Mouse (Mus musculus): Measurements from ENCODE around the gene Ache. TPM values are rescaled to one million over a fixed set of nuclear protein-coding genes. Genes with fewer than 3 reads are reported as not detected.
"Not testable (repeated sequence)": the region's sequence is repeated elsewhere in the genome, so short reads cannot be mapped to it uniquely, and the experiment has no call there.

Ache gene
- 10 to 100 TPM; 63.8 to 67.6 TPM for total RNA-seq (2021)

DNA sequence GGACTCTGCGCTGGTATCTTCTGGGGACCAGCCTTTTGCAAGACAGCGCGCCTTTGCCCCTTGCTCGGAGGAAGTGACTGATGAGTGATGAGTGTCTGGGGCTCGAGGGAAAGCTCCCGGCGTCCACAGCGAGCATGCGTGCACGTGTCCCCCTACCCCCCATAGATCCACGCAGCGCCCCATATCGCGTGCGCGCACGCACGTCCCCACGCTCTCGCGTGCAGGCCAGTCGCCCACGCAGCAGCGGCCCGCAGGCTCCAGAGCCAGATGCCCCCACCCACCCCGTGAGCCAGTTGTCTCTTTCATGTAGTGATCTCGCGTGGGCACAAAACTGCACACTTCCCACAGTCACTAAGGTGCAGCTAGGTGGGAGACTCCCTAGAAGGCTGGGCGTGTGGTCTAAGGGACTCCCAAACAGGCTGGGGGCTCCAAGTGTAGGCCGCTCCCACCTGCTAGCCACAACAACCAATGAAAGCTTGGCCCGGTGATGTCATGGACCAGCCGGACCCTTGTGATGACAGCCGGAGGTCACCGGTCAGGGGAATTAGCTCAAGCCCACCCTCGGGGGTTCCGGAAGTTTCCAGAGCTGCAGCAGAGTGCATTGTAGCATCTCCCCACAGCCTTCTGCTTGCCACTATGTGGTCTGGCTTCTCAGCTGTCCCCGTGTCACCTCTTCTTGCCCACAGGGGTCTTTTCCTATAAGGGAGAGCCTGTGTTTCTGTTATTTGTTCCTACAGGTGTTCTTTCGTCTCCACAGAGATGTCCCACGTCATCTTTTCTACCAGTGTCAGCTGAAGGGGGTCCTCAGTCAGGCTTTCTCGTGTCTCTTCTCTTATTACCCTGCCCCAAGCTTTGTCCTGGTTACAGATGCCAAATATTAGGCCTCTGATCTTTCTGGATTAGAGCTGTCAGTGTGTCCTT, at the start of gene Ache:
Gene Ache, plus strand, starts transcription at position 488 of the 921 bp plus-strand sequence.
- peak; percentile 57 to 61 for DNase-seq (ENCODE audit: extremely low spot score in 1 of 2, low spot score in 1 of 2)

DNA sequence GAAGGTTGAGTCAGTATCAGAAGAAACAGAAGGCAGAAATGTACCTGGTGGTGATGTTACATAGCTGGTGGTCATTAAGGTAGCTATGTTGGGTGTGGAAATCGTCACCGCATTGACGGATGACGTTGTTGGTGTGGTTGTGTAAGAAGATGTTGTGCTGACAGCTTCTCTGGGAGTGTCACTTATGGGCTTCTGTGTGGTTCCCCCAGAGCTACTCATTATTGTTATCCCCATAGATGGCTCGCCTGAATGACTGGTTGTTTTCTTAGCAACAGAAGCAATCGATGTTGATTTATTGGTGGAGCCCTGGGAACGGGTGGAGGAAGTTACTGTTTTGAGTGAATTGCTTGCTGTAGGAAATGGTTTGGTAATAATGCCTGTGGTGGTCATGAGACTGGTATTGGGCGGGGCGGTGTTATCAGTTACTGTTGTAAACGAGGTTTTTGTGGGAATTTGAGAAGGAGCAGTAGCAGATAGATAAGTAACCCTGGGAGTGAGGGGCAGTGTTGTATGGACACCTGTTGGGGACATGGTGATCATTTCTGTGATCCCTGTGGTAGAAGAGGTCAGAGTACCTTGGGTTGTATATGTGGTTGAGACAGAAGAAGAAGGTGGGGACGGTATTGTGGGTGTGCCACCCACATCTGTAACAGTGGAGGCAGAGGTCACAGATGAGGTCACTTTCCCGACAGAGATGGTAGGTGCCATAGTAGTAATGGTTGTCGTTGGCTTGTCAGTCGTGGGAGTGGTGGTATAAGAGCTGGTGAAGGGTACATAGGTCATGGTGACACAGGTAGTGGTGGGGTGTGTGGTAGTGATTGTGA, 23.2 kb upstream of the Ache start:
- DNase-seq (ENCODE audit: extremely low spot score in 1 of 2, low spot score in 1 of 2), result no peak

DNA sequence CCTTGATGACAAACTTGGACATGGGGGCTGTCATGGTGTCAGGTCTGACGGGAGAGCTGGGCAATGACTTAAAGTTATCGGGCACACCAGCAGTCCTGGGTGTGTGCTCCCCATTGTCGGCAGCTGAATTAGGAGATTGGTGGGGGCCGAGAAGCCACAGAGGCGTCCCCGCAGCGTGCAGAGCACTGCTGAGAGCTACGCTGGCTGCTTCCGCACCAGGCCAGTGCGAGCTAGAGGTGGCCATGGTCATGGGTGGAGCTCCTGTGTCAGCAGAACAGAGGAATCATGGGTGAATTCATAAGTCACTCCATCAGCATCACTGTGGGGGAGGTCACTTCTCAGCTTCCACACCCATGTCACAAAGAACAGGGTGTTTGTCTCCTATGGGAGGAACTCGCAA, 22.5 kb upstream of the Ache start:
- DNase-seq (ENCODE audit: extremely low spot score in 1 of 2, low spot score in 1 of 2), result no peak

DNA sequence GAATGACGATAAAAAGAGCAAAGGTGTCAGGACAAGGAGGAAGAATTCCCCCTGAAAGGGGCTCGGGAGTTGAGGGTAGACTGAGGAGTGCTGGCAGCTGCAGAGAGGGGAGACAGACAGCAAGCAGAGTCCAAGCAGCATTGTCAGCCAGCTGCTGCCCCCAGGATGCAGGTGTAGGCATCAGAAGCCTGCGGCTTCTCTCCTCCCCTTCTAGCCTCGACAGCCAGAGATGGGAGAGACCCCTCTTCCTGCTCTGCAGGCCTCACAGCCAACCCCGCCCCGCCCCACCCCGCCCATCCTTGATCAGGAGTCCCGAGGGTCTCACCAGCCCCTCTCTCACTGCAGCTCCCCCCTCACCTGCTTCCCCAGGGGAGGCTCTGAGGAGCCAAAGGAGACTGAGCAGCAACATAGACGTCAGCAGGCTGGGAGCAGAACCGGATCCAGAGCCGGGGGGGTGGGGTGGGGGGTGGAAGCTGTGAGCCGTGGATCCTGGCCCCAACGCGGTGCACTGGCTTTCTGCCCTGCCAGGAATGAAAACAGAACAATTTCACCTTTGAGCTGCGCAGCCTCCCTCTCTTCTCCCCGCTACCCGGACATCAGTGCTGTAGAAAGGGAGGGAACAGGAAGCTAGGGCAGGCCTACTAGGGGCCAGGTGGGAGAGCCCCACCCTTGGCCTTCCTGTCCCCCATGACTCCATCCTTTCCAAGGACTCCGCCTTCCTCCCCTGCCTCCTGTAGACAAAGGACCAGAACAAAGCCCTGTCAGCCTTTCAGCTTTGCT, 19.0 kb upstream of the Ache start:
- DNase-seq (ENCODE audit: extremely low spot score in 1 of 2, low spot score in 1 of 2), result no peak

DNA sequence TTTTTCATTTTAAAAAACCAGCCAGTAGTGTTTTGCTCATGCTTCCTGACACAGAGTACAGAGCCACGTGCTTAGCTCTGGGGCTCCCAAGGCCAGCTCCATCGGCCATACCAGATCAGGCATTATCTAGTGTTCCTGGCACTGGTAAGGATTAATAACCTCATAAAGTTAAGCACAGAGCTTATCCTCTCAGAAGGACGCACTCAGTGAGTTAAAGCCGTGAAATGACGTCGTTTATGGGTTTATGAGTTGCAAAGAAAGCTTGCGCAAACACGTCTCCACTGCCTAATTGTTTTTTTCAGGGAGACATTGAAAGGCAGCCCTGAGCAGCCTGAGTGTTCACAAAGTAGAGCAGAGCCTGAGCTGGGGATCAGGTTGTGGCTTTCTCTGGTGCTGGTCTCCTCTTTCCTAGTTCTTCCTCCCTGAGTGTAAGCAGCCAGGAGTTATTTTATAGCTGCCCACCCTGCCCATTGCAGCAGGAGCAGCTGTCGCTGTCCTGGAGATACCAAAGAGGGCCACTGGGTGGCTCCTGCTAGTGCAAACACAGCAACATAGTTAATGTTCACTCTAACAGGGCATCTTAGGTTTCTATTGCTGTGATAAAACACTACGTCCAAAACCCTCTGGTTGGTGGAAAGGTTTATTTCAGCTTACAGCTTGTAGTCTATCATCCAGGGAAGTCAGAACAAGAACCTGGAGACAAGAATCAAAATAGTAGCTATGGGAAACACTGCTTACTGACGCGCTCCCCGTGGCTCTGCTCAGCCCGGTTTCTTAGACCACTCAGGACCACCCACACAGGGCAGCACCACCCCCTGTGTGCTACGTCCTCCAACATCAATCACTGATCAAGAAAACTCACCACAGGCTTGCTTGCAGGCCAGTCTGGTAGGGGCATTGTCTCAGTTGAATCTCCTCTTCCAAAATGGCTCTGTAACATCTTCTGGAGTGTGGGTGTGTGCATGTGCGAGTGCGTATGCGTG, 9.7 kb upstream of the Ache start:
- no peak for DNase-seq (ENCODE audit: extremely low spot score in 1 of 2, low spot score in 1 of 2)

DNA sequence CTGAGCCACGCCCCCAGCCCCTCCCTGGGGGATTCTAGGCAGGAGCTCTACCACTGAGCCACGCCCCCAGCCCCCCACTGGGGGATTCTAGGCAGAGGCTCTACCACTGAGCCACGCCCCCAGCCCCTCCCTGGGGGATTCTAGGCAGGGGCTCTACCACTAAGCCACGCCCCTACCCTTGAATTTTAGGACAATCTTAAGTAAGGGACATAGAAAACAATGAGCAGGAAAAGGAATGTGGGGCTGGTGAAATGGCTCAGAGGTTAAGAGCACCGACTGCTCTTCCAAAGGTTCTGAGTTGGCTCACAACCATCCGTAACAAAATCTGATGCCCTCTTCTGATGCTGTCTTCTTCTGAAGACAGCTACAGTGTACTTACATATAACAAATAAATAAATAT, 2.9 kb upstream of the Ache start:
- DNase-seq (ENCODE audit: extremely low spot score in 1 of 2, low spot score in 1 of 2), result not testable (repeated sequence)

DNA sequence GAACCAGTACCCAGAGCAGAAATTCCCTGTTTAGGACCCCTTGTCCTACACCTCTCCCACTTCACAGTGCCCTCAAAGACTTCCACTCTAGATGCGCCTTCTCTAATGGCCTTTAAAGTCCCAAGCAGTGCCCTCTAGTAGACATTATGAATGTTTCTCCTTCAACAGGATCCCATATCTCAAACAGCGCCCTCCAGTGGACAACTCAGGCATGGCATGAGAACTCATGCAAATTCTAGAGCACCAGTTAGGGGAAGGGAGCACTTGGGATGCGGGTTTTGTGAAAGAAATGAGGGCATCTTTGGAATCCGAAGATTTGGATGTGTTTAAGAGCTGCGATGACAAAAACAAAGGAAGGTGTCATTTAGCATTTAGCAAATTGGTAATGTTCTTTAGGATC, 2.3 kb upstream of the Ache start:
- peak in 1 of 2 experiments; percentile 69 for DNase-seq (ENCODE audit: extremely low spot score in 1 of 2, low spot score in 1 of 2)

DNA sequence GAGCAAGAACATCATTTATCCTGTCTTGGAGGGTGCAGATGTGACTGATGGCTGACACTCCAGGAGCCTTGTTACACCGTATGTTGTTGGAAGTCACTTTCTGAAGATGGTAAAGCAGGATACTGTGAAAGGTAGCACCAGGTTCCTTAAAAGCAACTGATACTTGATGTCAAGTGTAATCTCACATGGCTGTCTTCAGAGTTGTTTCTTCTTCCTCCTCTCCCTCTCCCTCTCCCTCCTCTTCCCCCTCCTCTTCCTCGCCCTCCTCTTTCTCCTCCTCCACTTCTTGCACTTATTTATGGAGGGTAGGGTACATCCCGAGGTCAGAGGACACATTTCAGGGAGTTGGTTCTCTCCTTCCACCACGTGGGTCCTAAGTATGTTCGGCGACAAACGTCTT, 1.3 kb upstream of the Ache start:
- no peak for DNase-seq (ENCODE audit: extremely low spot score in 1 of 2, low spot score in 1 of 2)

DNA sequence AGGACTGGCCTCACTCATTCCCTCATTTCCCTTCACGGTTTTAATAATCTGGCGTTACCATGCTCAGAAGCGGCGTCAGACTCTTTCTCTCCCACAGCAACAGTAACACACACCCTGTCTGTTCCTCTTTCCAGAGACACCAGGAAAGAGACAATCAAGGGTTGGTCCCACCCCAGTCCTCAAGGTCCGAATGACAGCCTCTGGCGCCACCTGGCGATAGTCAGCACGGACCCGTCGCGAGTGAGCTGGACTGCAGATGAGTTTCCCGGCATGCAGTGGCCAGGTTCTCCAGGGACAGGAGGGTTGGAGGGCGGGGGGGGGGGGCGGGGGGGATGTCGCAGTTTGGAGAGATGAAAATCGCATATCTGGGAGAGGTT, 676 bp upstream of the Ache start:
- peak; percentile 77 to 95 for DNase-seq (ENCODE audit: extremely low spot score in 1 of 2, low spot score in 1 of 2)

DNA sequence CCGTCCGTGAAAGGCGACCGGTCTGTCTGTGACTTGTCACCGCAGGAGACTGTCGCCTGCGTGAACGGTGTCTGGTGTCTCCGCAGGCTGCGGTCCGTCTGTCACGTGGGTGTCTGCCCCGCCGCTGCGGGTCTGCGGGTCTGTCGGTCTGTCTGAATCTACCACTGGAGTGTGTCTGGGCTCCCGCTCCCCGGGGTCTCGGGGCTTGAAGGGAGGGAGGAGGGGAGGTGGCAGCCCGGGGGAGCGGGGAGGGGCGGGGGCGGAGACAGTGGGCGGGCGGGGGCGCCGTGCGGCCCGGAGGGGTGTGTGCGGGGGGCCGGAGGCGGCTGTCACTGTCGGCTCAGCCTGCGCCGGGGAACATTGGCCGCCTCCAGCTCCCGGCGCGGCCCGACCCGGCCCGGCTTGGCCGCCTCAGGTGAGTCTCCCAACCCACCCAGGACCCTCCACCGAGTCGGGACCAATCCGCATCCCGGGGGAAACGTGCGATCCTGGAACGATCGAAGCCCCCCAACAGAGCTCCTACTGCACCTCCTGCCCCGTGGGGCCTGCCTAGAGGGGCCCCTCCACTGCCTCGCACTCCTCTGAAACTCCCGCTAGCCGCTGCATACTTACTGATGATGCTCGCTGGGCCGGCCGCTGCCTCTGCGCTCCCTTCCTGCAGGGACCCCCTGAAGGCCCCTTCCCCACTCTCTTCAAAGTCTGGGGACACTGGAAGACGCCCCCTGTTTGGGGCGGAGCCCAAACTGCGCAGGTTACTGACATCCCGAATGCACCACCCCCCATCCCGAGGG, 829 bp downstream of the Ache start:
- peak; percentile 50 to 68 for DNase-seq (ENCODE audit: extremely low spot score in 1 of 2, low spot score in 1 of 2)

DNA sequence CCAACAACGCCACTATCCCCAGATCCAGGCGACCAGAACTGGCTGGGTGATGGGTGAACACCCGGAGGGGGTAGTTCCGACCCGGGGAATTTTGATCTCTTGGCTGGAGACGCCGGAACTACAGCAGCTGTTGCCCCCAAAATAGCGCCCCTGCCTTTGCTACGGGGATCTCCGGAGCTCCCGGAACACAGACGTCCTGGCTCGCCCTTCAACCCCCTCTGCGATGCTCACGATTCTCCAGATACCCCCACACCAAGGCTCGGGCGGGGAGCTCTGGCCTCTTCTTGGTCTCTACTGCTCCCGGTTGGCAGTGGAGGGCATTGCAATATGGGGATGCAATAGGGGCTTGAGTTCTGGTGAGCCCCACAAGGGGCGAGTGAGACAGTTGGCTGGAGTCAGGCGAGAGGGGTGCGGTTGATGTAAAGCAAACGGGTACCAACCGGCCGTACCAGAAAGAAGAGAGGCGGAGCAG, 1.7 kb downstream of the Ache start:
- DNase-seq (ENCODE audit: extremely low spot score in 1 of 2, low spot score in 1 of 2), result peak; percentile 49 to 53

DNA sequence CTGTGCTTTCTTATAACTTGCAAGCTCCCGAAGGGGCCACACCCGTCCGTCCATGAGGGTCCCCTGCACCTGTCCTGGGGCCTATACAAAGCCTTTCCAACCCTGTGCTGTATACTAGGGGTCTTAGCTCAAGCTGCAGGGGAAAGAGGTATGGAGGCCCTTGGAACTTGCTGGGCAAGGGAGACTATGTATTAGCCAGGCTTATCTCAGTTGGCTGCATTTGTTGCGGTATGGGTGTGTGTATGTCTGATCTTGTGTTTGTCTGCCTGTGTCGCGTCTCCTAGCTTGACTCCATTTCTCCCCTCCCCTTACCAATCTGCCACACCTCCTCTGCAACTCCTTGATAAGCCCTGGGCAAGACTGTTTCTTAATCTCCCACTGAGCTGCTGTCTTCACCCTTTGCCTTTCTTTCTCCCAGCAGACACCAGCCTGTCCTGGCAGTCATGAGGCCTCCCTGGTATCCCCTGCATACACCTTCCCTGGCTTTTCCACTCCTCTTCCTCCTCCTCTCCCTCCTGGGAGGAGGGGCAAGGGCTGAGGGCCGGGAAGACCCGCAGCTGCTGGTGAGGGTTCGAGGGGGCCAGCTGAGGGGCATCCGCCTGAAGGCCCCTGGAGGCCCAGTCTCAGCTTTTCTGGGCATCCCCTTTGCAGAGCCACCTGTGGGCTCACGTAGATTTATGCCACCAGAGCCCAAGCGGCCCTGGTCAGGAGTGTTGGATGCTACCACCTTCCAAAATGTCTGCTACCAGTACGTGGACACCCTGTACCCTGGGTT, 2.5 kb downstream of the Ache start:
- no peak for DNase-seq (ENCODE audit: extremely low spot score in 1 of 2, low spot score in 1 of 2)

DNA sequence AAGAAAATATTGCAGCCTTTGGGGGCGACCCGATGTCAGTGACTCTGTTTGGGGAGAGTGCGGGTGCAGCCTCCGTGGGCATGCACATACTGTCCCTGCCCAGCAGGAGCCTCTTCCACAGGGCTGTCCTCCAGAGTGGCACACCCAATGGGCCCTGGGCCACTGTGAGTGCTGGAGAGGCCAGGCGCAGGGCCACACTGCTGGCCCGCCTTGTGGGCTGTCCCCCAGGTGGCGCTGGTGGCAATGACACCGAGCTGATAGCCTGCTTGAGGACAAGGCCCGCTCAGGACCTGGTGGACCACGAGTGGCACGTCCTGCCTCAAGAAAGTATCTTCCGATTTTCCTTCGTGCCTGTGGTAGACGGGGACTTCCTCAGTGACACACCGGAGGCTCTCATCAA, 3.4 kb downstream of the Ache start:
- DNase-seq (ENCODE audit: extremely low spot score in 1 of 2, low spot score in 1 of 2), result no peak

DNA sequence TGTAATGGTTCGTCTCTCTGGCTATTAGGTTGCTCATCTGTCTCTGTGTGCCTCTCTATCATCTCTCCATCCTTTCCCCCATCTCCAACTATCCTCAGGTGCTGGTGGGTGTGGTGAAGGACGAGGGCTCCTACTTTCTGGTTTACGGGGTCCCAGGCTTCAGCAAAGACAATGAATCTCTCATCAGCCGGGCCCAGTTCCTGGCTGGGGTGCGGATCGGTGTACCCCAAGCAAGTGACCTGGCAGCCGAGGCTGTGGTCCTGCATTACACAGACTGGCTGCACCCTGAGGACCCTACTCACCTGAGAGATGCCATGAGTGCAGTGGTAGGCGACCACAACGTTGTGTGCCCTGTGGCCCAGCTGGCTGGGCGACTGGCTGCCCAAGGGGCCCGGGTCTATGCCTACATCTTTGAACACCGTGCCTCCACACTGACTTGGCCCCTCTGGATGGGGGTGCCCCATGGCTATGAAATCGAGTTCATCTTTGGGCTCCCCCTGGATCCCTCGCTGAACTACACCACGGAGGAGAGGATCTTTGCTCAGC, 4.1 kb downstream of the Ache start:
- DNase-seq (ENCODE audit: extremely low spot score in 1 of 2, low spot score in 1 of 2), result no peak

DNA sequence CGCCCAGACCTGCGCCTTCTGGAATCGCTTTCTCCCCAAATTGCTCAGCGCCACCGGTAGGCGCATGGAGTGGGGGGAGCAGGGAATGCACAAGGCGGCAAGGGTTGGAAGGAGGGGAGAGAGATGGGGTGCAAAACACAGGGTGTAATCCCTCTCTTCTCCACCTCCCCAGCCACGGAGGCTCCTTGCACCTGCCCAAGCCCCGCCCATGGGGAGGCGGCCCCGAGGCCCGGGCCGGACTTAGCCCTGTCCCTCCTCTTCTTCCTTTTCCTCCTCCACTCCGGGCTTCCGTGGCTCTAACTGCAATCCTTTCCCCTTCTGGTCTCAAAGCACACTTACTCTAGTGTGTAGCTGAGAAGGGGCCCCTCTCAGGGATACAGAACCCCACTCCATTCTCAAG, 6.0 kb downstream of the Ache start:
- DNase-seq (ENCODE audit: extremely low spot score in 1 of 2, low spot score in 1 of 2), result peak; percentile 42 to 53

DNA sequence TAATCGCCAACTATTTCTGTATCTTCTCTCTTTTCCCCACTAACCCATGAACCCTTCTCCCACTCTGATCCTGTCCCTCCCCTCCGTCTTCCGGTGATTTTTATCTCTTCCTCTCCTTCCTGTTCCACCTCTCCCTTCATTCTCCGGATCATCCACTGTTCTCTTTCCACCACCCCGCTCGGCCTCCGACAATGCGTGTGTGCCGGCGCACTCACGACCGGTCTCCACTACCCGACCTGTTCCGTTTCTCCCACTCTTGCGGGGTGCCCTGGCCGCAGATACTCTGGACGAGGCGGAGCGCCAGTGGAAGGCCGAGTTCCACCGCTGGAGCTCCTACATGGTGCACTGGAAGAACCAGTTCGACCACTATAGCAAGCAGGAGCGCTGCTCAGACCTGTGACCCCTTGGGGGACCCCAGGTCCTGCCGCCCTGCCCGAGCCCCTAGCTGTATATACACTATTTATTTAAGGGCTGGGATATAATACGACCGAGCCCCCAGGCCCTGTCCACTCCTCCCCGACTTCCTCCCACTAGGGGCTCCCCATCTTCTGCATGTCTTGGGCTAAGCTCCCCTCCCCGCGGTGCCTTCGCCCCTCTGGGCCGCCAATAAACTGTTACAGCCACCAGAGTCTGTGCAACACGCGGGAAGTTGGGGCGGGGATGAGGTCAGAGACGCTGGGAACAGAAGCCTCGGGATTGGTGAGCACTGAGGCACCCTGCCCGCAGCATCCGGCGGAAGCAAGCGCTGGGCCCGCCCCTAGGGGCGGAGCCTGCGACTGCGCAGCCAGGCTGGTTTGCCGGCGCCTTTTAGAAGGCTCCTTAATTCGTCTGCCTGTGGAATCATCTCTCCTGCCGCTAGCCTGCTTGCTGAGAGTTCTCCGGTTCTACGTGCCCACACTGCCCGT, 6.8 kb downstream of the Ache start, which contains the start of gene Ufsp1:
Gene Ufsp1, plus strand, starts transcription at position 791 of the 905 bp plus-strand sequence.
- peak; percentile 86 to 90 for DNase-seq (ENCODE audit: extremely low spot score in 1 of 2, low spot score in 1 of 2)

DNA sequence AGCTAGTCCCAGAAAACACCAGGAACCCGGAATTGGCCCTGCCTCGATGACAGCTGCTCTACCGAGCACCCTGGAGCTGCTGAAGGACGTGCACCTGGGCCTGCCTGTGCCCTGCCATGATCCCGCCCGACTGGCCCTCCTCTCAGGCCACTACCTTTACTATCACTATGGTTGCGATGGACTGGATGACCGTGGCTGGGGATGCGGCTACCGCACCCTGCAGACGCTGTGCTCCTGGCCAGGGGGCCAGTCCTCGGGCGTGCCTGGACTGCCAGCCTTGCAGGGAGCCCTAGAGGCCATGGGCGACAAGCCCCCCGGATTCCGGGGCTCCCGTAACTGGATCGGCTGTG, 7.4 kb downstream of the Ache start:
- no peak for DNase-seq (ENCODE audit: extremely low spot score in 1 of 2, low spot score in 1 of 2)
